Mouse (Mus musculus) retina, adult 2 months (tissue): ENCODE results near the gene Csnk1e.

Source experiments
- DNase-seq: peaks from one replicate; pipeline ENCODE4 v3.0.0-alpha.2; 2012; ENCODE audit warnings: low read depth, low spot score

The Csnk1e gene

GRCm38 (mm10) chr15:79443856-79444410 is 11.4 kb downstream of the Csnk1e start:
- DNase-seq: no peak

GRCm38 (mm10) chr15:79442961-79443518 is 12.3 kb downstream of the Csnk1e start:
- DNase-seq: no peak

GRCm38 (mm10) chr15:79442257-79442611 is 13.1 kb downstream of the Csnk1e start:
- no peak for DNase-seq

GRCm38 (mm10) chr15:79441331-79442256 is 13.8 kb downstream of the Csnk1e start:
- DNase-seq: no peak

- no peak for DNase-seq
Observed at GRCm38 (mm10) chr15:79440651-79441330, 14.6 kb downstream of the Csnk1e start.

GRCm38 (mm10) chr15:79440223-79440622 is 15.1 kb downstream of the Csnk1e start:
- no peak for DNase-seq

- DNase-seq: no peak
Observed at GRCm38 (mm10) chr15:79439386-79439785, 16.0 kb downstream of the Csnk1e start.

- no peak for DNase-seq
Observed at GRCm38 (mm10) chr15:79438816-79439215, 16.6 kb downstream of the Csnk1e start.

- DNase-seq: no peak
Observed at GRCm38 (mm10) chr15:79438209-79438810, 17.1 kb downstream of the Csnk1e start.

- no peak for DNase-seq
Observed at GRCm38 (mm10) chr15:79437541-79438208, 17.7 kb downstream of the Csnk1e start.

GRCm38 (mm10) chr15:79436481-79436921 is 18.9 kb downstream of the Csnk1e start:
- no peak for DNase-seq

- DNase-seq: no peak
Observed at GRCm38 (mm10) chr15:79435191-79435671, 20.1 kb downstream of the Csnk1e start.

GRCm38 (mm10) chr15:79432892-79433291 is 22.5 kb downstream of the Csnk1e start:
- no peak for DNase-seq

- DNase-seq: no peak
Observed at GRCm38 (mm10) chr15:79432328-79432727, 23.0 kb downstream of the Csnk1e start.

- no peak for DNase-seq
Observed at GRCm38 (mm10) chr15:79431925-79432324, 23.4 kb downstream of the Csnk1e start.

- no peak for DNase-seq
Observed at GRCm38 (mm10) chr15:79430461-79431000, 24.8 kb downstream of the Csnk1e start.

- DNase-seq: no peak
Observed at GRCm38 (mm10) chr15:79429994-79430393, 25.4 kb downstream of the Csnk1e start.

- DNase-seq: no peak
Observed at GRCm38 (mm10) chr15:79429527-79429926, 25.8 kb downstream of the Csnk1e start.

GRCm38 (mm10) chr15:79428616-79429015 is 26.8 kb downstream of the Csnk1e start:
- DNase-seq: no peak

GRCm38 (mm10) chr15:79427516-79427915 is 27.9 kb downstream of the Csnk1e start:
- DNase-seq: no peak

- DNase-seq: no peak
Observed at GRCm38 (mm10) chr15:79425516-79425915, 29.9 kb downstream of the Csnk1e start.
